28 mouse cellular contexts compared by ENCODE assay signal in genomic region chr2:164372408-164373053, GRCm38 (mm10). TPM values are rescaled to one million over a fixed set of nuclear protein-coding genes. Genes with fewer than 3 reads are reported as not detected.
DNase-seq lines count a peak whose midpoint lies in the region; ATAC-seq lines count a peak whose summit lies in the region.
"Had no signal": no experiment of that assay in that cellular context is flagged by ENCODE, and none has a peak within 500 bp of the region (broad histone marks: within the 10 kb centered on the region; RNA-seq: fewer than 3 reads in every experiment).

No protein-coding gene starts in this region.

- H3K27ac ChIP-seq in kidney, embryonic 16.5 days (ENCODE audit: low read length) = no peak overlapping the region
- H3K27ac ChIP-seq in forebrain, embryonic 11.5 days (ENCODE audit: low read depth, low read length) = no peak overlapping the region
- H3K27ac ChIP-seq: hindbrain, embryonic 15.5 days; kidney, embryonic 15.5 days; limb, embryonic 12.5 days; liver, embryonic 13.5 days; neural tube, embryonic 12.5 days had no signal

- H3K4me2 ChIP-seq in kidney, embryonic 16.5 days (replicated peaks; ENCODE audit: low read depth, low read length) = no peak overlapping the region
- no peak overlapping the region for H3K4me2 ChIP-seq in forebrain, embryonic 11.5 days (ENCODE audit: low read depth, low read length, severe bottlenecking)
- H3K4me2 ChIP-seq: hindbrain, embryonic 15.5 days; kidney, embryonic 15.5 days; limb, embryonic 12.5 days; liver, embryonic 13.5 days; midbrain, embryonic 11.5 days; neural tube, embryonic 12.5 days had no signal

- H3K27me3 ChIP-seq in kidney, embryonic 16.5 days (ENCODE audit: insufficient read depth, low read length) = no peaks in the 10 kb centered on the region
- no peaks in the 10 kb centered on the region for H3K27me3 ChIP-seq in forebrain, embryonic 11.5 days (ENCODE audit: control insufficient read depth, insufficient read depth, low read length)
- H3K27me3 ChIP-seq: hindbrain, embryonic 15.5 days; kidney, embryonic 15.5 days; limb, embryonic 12.5 days; liver, embryonic 13.5 days; neural tube, embryonic 12.5 days had no signal

- no peak overlapping the region for H3K4me3 ChIP-seq in kidney, embryonic 16.5 days (ENCODE audit: low read length)
- no peak overlapping the region for H3K4me3 ChIP-seq in forebrain, embryonic 11.5 days (ENCODE audit: low read depth, low read length)
- H3K4me3 ChIP-seq: hindbrain, embryonic 15.5 days; kidney, embryonic 15.5 days; limb, embryonic 12.5 days; liver, embryonic 13.5 days; neural tube, embryonic 12.5 days had no signal

- DNase-seq in lung, postnatal 36 days = peak; percentile 40
- DNase-seq in lung, adult 18-20 months = no peak
- DNase-seq in forebrain, embryonic 11.5 days (ENCODE audit: low spot score) = no peak
- DNase-seq: adrenal gland, postnatal 36 days; cerebellum, adult 18-20 months; cerebellum, postnatal 36 days; gastrocnemius, postnatal 10 days; liver, embryonic 13.5 days; thymus, postnatal 4 days had no signal

- ATAC-seq in common myeloid progenitor, adult 5-6 weeks (replicated peaks; ENCODE audit: low read depth, poor library complexity, severe bottlenecking) = peak; percentile 87
- ATAC-seq in megakaryocyte progenitor cell, adult 5-6 weeks (replicated peaks; ENCODE audit: poor library complexity) = peak; percentile 85
- ATAC-seq in kidney, embryonic 16.5 days (ENCODE audit: low FRiP score, low TSS enrichment) = no peak
- no peak for ATAC-seq in forebrain, embryonic 11.5 days (replicated peaks; ENCODE audit: low FRiP score)
- ATAC-seq in erythroblast, adult 5-6 weeks (replicated peaks; ENCODE audit: low FRiP score, poor library complexity, severe bottlenecking) = no peak
- ATAC-seq: forebrain, embryonic 14.5 days; intestine, embryonic 16.5 days had no signal

- H3K9me3 ChIP-seq in kidney, embryonic 16.5 days (ENCODE audit: low read length) = no peaks in the 10 kb centered on the region
- H3K9me3 ChIP-seq in forebrain, embryonic 11.5 days (ENCODE audit: control insufficient read depth, low read length) = no peaks in the 10 kb centered on the region
- H3K9me3 ChIP-seq: G1E; hindbrain, embryonic 15.5 days; kidney, embryonic 15.5 days; limb, embryonic 12.5 days; liver, embryonic 13.5 days; neural tube, embryonic 12.5 days had no signal

- H3K36me3 ChIP-seq in kidney, embryonic 16.5 days (ENCODE audit: insufficient read depth, low read length) = no peaks in the 10 kb centered on the region
- H3K36me3 ChIP-seq in forebrain, embryonic 11.5 days (ENCODE audit: control insufficient read depth, insufficient read depth, low read length) = no peaks in the 10 kb centered on the region
- H3K36me3 ChIP-seq: G1E; hindbrain, embryonic 15.5 days; kidney, embryonic 15.5 days; limb, embryonic 12.5 days; liver, embryonic 13.5 days; neural tube, embryonic 12.5 days had no signal

- H3K4me1 ChIP-seq in kidney, embryonic 16.5 days (ENCODE audit: insufficient read depth, low read length) = no peaks in the 10 kb centered on the region
- H3K4me1 ChIP-seq in forebrain, embryonic 11.5 days (replicated peaks; ENCODE audit: control insufficient read depth, insufficient read depth, low read length) = no peaks in the 10 kb centered on the region
- H3K4me1 ChIP-seq: hindbrain, embryonic 15.5 days; kidney, embryonic 15.5 days; limb, embryonic 12.5 days; liver, embryonic 13.5 days; neural tube, embryonic 12.5 days had no signal

- no peak overlapping the region for H3K9ac ChIP-seq in kidney, embryonic 16.5 days (replicated peaks; ENCODE audit: low read length)
- H3K9ac ChIP-seq in forebrain, embryonic 11.5 days (ENCODE audit: low read length) = no peak overlapping the region
- H3K9ac ChIP-seq: hindbrain, embryonic 15.5 days; kidney, embryonic 15.5 days; limb, embryonic 12.5 days; liver, embryonic 13.5 days; neural tube, embryonic 12.5 days had no signal

- 27% methylated on average over 3 of the region's 3 CpGs for WGBS in kidney, embryonic 16.5 days
- 44% methylated on average over 3 of the region's 3 CpGs for WGBS in forebrain, embryonic 11.5 days

RNA-seq across cellular contexts. Expression of gene Slpi, which starts 16.4 kb away (rescaled TPM):
- 10.1 and 10.4 TPM in 2 replicates for total RNA-seq in common myeloid progenitor, adult 5-6 weeks (2017)
- 244 and 316 TPM in 2 replicates for total RNA-seq in megakaryocyte progenitor cell, adult 5-6 weeks (2015)
- total RNA-seq in megakaryocyte progenitor cell, adult 5-6 weeks (2017) = 39.7 and 71.6 TPM in 2 replicates
- 0.41 and 1.00 TPM in 2 replicates for polyA plus RNA-seq in kidney, embryonic 16.5 days (2015; fragmentation: Nextera tagmentation; extraction: Ambion mirVana)
- polyA plus RNA-seq in forebrain, embryonic 11.5 days (2014; fragmentation: Nextera tagmentation; extraction: Ambion mirVana) = 0.31 and 0.32 TPM in 2 replicates
- total RNA-seq in erythroblast, adult 5-6 weeks (2015; ENCODE audit: low replicate concordance) = 78.0 and 99.7 TPM in 2 replicates
- 6.9 and 12.7 TPM in 2 replicates for total RNA-seq in erythroblast, adult 5-6 weeks (2017; ENCODE audit: low replicate concordance)
- total RNA-seq: G1E had no signal
- polyA plus RNA-seq: forebrain, embryonic 14.5 days; G1E; neural tube, embryonic 12.5 days had no signal

RNA-seq across cellular contexts. Expression of gene Rbpjl, which starts 30.4 kb away (rescaled TPM):
- not detected in 2 replicates for total RNA-seq in common myeloid progenitor, adult 5-6 weeks (2017)
- not detected in 2 replicates for total RNA-seq in megakaryocyte progenitor cell, adult 5-6 weeks (2015)
- not detected in 2 replicates for total RNA-seq in megakaryocyte progenitor cell, adult 5-6 weeks (2017)
- 0.06 and 0.29 TPM in 2 replicates for polyA plus RNA-seq in kidney, embryonic 16.5 days (2015; fragmentation: Nextera tagmentation; extraction: Ambion mirVana)
- polyA plus RNA-seq in forebrain, embryonic 11.5 days (2014; fragmentation: Nextera tagmentation; extraction: Ambion mirVana) = not detected in 2 replicates
- not detected in 2 replicates for total RNA-seq in erythroblast, adult 5-6 weeks (2015; ENCODE audit: low replicate concordance)
- total RNA-seq in erythroblast, adult 5-6 weeks (2017; ENCODE audit: low replicate concordance) = not detected in 2 replicates
- total RNA-seq: adrenal gland, postnatal 36 days; heart, adult 8-10 months had no signal
- polyA plus RNA-seq: forebrain, embryonic 14.5 days; G1E; large intestine, adult 2 months; midbrain, embryonic 11.5 days had no signal

RNA-seq across cellular contexts. Expression of gene Matn4, which starts 32.4 kb away (rescaled TPM):
- total RNA-seq in common myeloid progenitor, adult 5-6 weeks (2017) = not detected in 2 replicates
- not detected in 2 replicates for total RNA-seq in megakaryocyte progenitor cell, adult 5-6 weeks (2015)
- not detected in 2 replicates for total RNA-seq in megakaryocyte progenitor cell, adult 5-6 weeks (2017)
- 0.75 and 2.0 TPM in 2 replicates for polyA plus RNA-seq in kidney, embryonic 16.5 days (2015; fragmentation: Nextera tagmentation; extraction: Ambion mirVana)
- polyA plus RNA-seq in forebrain, embryonic 11.5 days (2014; fragmentation: Nextera tagmentation; extraction: Ambion mirVana) = not detected in 2 replicates
- total RNA-seq in erythroblast, adult 5-6 weeks (2015; ENCODE audit: low replicate concordance) = not detected in 2 replicates
- total RNA-seq in erythroblast, adult 5-6 weeks (2017; ENCODE audit: low replicate concordance) = not detected in 2 replicates
- polyA plus RNA-seq: G1E had no signal

RNA-seq across cellular contexts. Expression of gene Svs5, which starts 40.0 kb away (rescaled TPM):
- not detected in 2 replicates for total RNA-seq in common myeloid progenitor, adult 5-6 weeks (2017)
- total RNA-seq in megakaryocyte progenitor cell, adult 5-6 weeks (2015) = not detected in 2 replicates
- total RNA-seq in megakaryocyte progenitor cell, adult 5-6 weeks (2017) = not detected in 2 replicates
- polyA plus RNA-seq in kidney, embryonic 16.5 days (2015; fragmentation: Nextera tagmentation; extraction: Ambion mirVana) = not detected in 2 replicates
- polyA plus RNA-seq in forebrain, embryonic 11.5 days (2014; fragmentation: Nextera tagmentation; extraction: Ambion mirVana) = not detected in 2 replicates
- total RNA-seq in erythroblast, adult 5-6 weeks (2015; ENCODE audit: low replicate concordance) = not detected in 2 replicates
- not detected in 2 replicates for total RNA-seq in erythroblast, adult 5-6 weeks (2017; ENCODE audit: low replicate concordance)
- total RNA-seq: G1E; gastrocnemius, postnatal 10 days; heart, adult 8-10 months; layer of hippocampus, postnatal 25 days; left cerebral cortex, postnatal 10 days had no signal
- polyA plus RNA-seq: forebrain, embryonic 14.5 days; G1E; heart, embryonic 16.5 days; hindbrain, embryonic 15.5 days; intestine, embryonic 16.5 days; kidney, embryonic 15.5 days; large intestine, adult 2 months; limb, embryonic 12.5 days; liver, embryonic 13.5 days; lung, embryonic 16.5 days; midbrain, embryonic 11.5 days; neural tube, embryonic 12.5 days; small intestine, adult 2 months had no signal

RNA-seq across cellular contexts. Expression of gene Svs6, which starts 56.0 kb away (rescaled TPM):
- not detected in 2 replicates for total RNA-seq in common myeloid progenitor, adult 5-6 weeks (2017)
- total RNA-seq in megakaryocyte progenitor cell, adult 5-6 weeks (2015) = not detected in 2 replicates
- not detected in 2 replicates for total RNA-seq in megakaryocyte progenitor cell, adult 5-6 weeks (2017)
- not detected in 2 replicates for polyA plus RNA-seq in kidney, embryonic 16.5 days (2015; fragmentation: Nextera tagmentation; extraction: Ambion mirVana)
- not detected in 2 replicates for polyA plus RNA-seq in forebrain, embryonic 11.5 days (2014; fragmentation: Nextera tagmentation; extraction: Ambion mirVana)
- total RNA-seq in erythroblast, adult 5-6 weeks (2015; ENCODE audit: low replicate concordance) = not detected in 2 replicates
- total RNA-seq in erythroblast, adult 5-6 weeks (2017; ENCODE audit: low replicate concordance) = not detected in 2 replicates
- total RNA-seq: adrenal gland, postnatal 36 days; G1E; gastrocnemius, postnatal 10 days; heart, adult 8-10 months; layer of hippocampus, postnatal 25 days; left cerebral cortex, postnatal 10 days had no signal
- polyA plus RNA-seq: forebrain, embryonic 14.5 days; G1E; heart, embryonic 16.5 days; hindbrain, embryonic 15.5 days; intestine, embryonic 16.5 days; kidney, embryonic 15.5 days; large intestine, adult 2 months; limb, embryonic 12.5 days; liver, embryonic 13.5 days; lung, embryonic 16.5 days; midbrain, embryonic 11.5 days; neural tube, embryonic 12.5 days; small intestine, adult 2 months had no signal

Comparison
In these comparisons a context has a peak if more than half of its experiments do, and no peak if none do; other contexts are left out.
1. ATAC-seq: peak in common myeloid progenitor, adult 5-6 weeks (single experiment) and megakaryocyte progenitor cell, adult 5-6 weeks (single experiment); none in kidney, embryonic 16.5 days (single experiment), forebrain, embryonic 11.5 days (single experiment) and erythroblast, adult 5-6 weeks (single experiment).